ENCODE assay signal across 10 mouse cellular contexts in the genomic region with DNA sequence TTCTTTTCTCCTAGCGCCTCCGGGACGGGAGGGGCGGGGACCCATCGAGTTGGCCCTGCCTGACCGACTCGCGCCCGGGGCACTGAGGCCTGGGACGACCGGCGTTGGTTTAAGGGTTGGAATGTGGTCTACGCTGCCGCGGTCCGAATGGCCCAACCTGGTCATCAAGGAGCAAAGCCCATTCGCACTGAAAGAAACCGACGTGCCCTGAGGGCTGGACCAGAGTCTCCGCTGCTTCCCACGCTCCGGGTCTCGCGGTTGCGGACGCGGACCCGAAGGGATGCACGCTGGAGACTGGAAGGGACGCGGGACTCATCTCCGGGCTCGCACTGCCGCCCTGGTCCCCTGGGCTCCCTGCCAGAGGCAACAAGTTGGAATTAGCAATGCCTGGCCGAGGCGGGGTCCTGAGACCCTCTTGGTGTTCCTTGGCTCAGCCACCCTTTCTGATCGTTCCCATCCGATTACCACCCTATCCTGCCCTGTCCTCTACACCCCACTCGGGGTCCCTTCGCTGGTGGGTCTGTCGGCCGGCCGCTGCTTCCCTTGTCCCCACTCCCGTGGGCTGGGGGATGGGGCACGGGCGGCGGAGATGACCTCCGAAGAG. TPM values are rescaled to one million over a fixed set of nuclear protein-coding genes. Genes with fewer than 3 reads are reported as not detected.
DNase-seq lines count a peak whose midpoint lies in the region; ATAC-seq lines count a peak whose summit lies in the region.
"Had no signal": no experiment of that assay in that cellular context is flagged by ENCODE, and none has a peak within 500 bp of the region (broad histone marks: within the 10 kb centered on the region; RNA-seq: fewer than 3 reads in every experiment).

No protein-coding gene starts in this region.

- no peak for DNase-seq in heart, adult 11 months
- DNase-seq in embryo, embryonic 10.5 days (ENCODE audit: low spot score), result peak; percentile 68
- no peak for DNase-seq in right cerebral cortex, postnatal 4 days
- DNase-seq in gastrocnemius, adult 8-10 months (ENCODE audit: low spot score in 2 of 2), result no peak

- peaks cover 97% of the 10 kb centered on the region for H3K27me3 ChIP-seq in heart, embryonic 16.5 days (ENCODE audit: control insufficient read depth, insufficient read depth, low read length)
- H3K27me3 ChIP-seq in hindbrain, embryonic 13.5 days, result peaks cover 100% of the 10 kb centered on the region
- peaks cover 55% of the 10 kb centered on the region for H3K27me3 ChIP-seq in midbrain, embryonic 16.5 days (ENCODE audit: control insufficient read depth, insufficient read depth, low read depth, low read length)
- H3K27me3 ChIP-seq: CH12.LX had no signal

- peaks cover 11% of the 10 kb centered on the region for H3K4me1 ChIP-seq in heart, embryonic 16.5 days (ENCODE audit: control insufficient read depth, insufficient read depth, low read length)
- H3K4me1 ChIP-seq in hindbrain, embryonic 13.5 days (replicated peaks), result peaks cover 58% of the 10 kb centered on the region
- H3K4me1 ChIP-seq in midbrain, embryonic 16.5 days (ENCODE audit: control insufficient read depth, insufficient read depth, low read length), result peaks cover 28% of the 10 kb centered on the region

- no peak overlapping the region for H3K27ac ChIP-seq in heart, embryonic 16.5 days (ENCODE audit: low read length)
- H3K27ac ChIP-seq in hindbrain, embryonic 13.5 days, result peak overlapping the region; percentile 23; the same call in 1 of the 2 replicates
- H3K27ac ChIP-seq in midbrain, embryonic 16.5 days (ENCODE audit: low read length), result no peak overlapping the region

- H3K36me3 ChIP-seq in heart, embryonic 16.5 days (ENCODE audit: control insufficient read depth, insufficient read depth), result no peaks in the 10 kb centered on the region
- H3K36me3 ChIP-seq in hindbrain, embryonic 13.5 days, result no peaks in the 10 kb centered on the region
- H3K36me3 ChIP-seq in midbrain, embryonic 16.5 days (ENCODE audit: control insufficient read depth, insufficient read depth, low read length), result no peaks in the 10 kb centered on the region

- ATAC-seq in heart, embryonic 16.5 days (replicated peaks; ENCODE audit: extremely low read depth, insufficient read depth, low FRiP score), result no peak
- peak; percentile 18 for ATAC-seq in hindbrain, embryonic 13.5 days (ENCODE audit: low FRiP score)
- peak; percentile 13; the same call in 1 of the 2 replicates for ATAC-seq in midbrain, embryonic 16.5 days
- ATAC-seq in frontal cortex, adult (ENCODE audit: low TSS enrichment), result no peak

- H3K4me3 ChIP-seq in heart, embryonic 16.5 days (ENCODE audit: low read length), result peak overlapping the region; percentile 2; the same call in 1 of the 2 replicates
- H3K4me3 ChIP-seq in hindbrain, embryonic 13.5 days, result peak overlapping the region; percentile 26
- peak overlapping the region; percentile 26 for H3K4me3 ChIP-seq in midbrain, embryonic 16.5 days (ENCODE audit: low read depth, low read length)

- no peaks in the 10 kb centered on the region for H3K9me3 ChIP-seq in heart, embryonic 16.5 days (replicated peaks; ENCODE audit: control insufficient read depth, low read length)
- no peaks in the 10 kb centered on the region for H3K9me3 ChIP-seq in hindbrain, embryonic 13.5 days
- H3K9me3 ChIP-seq in midbrain, embryonic 16.5 days (replicated peaks; ENCODE audit: control insufficient read depth, low read length, poor library complexity, severe bottlenecking), result no peaks in the 10 kb centered on the region

- H3K9ac ChIP-seq in heart, embryonic 16.5 days (ENCODE audit: low read length), result no peak overlapping the region
- peak overlapping the region; percentile 49 for H3K9ac ChIP-seq in hindbrain, embryonic 13.5 days
- no peak overlapping the region; the same call in 1 of the 2 replicates for H3K9ac ChIP-seq in midbrain, embryonic 16.5 days (ENCODE audit: low read depth, low read length)

- peak overlapping the region; percentile 0; the same call in 1 of the 2 replicates for H3K4me2 ChIP-seq in heart, embryonic 16.5 days (ENCODE audit: low read depth, low read length)
- H3K4me2 ChIP-seq in hindbrain, embryonic 13.5 days, result peak overlapping the region; percentile 45
- H3K4me2 ChIP-seq in midbrain, embryonic 16.5 days (ENCODE audit: low read length), result peak overlapping the region; percentile 44

- 1% methylated on average over 48 of the region's 48 CpGs for WGBS in heart, embryonic 16.5 days
- under 1% methylated on average over 48 of the region's 48 CpGs for WGBS in hindbrain, embryonic 13.5 days
- WGBS in midbrain, embryonic 16.5 days, result under 1% methylated on average over 47 of the region's 48 CpGs

RNA-seq across cellular contexts. Expression of a gene that starts 3.6 kb away (rescaled TPM):
- not detected in 2 replicates for polyA plus RNA-seq in heart, embryonic 16.5 days (2015; fragmentation: Nextera tagmentation; extraction: Ambion mirVana)
- 2.2 and 4.0 TPM in 2 replicates for polyA plus RNA-seq in hindbrain, embryonic 13.5 days (2015; fragmentation: Nextera tagmentation; extraction: Ambion mirVana)
- polyA plus RNA-seq in midbrain, embryonic 16.5 days (2015; fragmentation: Nextera tagmentation; extraction: Ambion mirVana), result 1.4 and 2.3 TPM in 2 replicates
- total RNA-seq in gastrocnemius, adult 8-10 months (2022), result not detected
- total RNA-seq: CH12.LX; hematopoietic stem cell, adult 5-6 weeks had no signal

RNA-seq across cellular contexts. Expression of a gene that starts 34.3 kb away (rescaled TPM):
- 37.3 and 42.0 TPM in 2 replicates for polyA plus RNA-seq in heart, embryonic 16.5 days (2015; fragmentation: Nextera tagmentation; extraction: Ambion mirVana)
- polyA plus RNA-seq in hindbrain, embryonic 13.5 days (2015; fragmentation: Nextera tagmentation; extraction: Ambion mirVana), result 41.3 and 43.4 TPM in 2 replicates
- polyA plus RNA-seq in midbrain, embryonic 16.5 days (2015; fragmentation: Nextera tagmentation; extraction: Ambion mirVana), result 40.0 and 42.2 TPM in 2 replicates
- 10 to 100 TPM in 1 of 4 experiments, 1 to 10 TPM in 3; 7.0 to 10.4 (median 8.0) TPM for total RNA-seq in gastrocnemius, adult 8-10 months (2022)

RNA-seq across cellular contexts. Expression of a gene that starts 51.9 kb away (rescaled TPM):
- polyA plus RNA-seq in heart, embryonic 16.5 days (2015; fragmentation: Nextera tagmentation; extraction: Ambion mirVana), result 24.0 and 29.8 TPM in 2 replicates
- 19.7 and 21.7 TPM in 2 replicates for polyA plus RNA-seq in hindbrain, embryonic 13.5 days (2015; fragmentation: Nextera tagmentation; extraction: Ambion mirVana)
- 16.7 and 17.5 TPM in 2 replicates for polyA plus RNA-seq in midbrain, embryonic 16.5 days (2015; fragmentation: Nextera tagmentation; extraction: Ambion mirVana)
- total RNA-seq in gastrocnemius, adult 8-10 months (2022), result 10 to 100 TPM; 24.3 to 33.7 (median 26.4) TPM

Comparison
In these comparisons a context has a peak if more than half of its experiments do, and no peak if none do; other contexts are left out.
1. ATAC-seq: peak in hindbrain, embryonic 13.5 days (single experiment) and midbrain, embryonic 16.5 days (single experiment); none in heart, embryonic 16.5 days (single experiment) and frontal cortex, adult (single experiment).
2. Peak in every context shown above with its lines, with median percentiles within 50 percentile points of each other: H3K4me2 ChIP-seq and H3K4me3 ChIP-seq.